Mouse (Mus musculus): ENCODE results near the gene Csrnp1. TPM values are rescaled to one million over a fixed set of nuclear protein-coding genes. Genes with fewer than 3 reads are reported as not detected.

Gene Csrnp1
- total RNA-seq, 2 experiments from 2014 or later = 1.9 to 2.5 TPM

- no peak for DNase-seq
- intact Hi-C loops (cut with DNase I; ENCODE audit: low total_unique reads) = no loop called here
Measured at GRCm38 (mm10) chr9:119923462-119923861, 61.0 kb downstream of the Csrnp1 start.

Other genes starting within 250 kb of the Csrnp1 start
- gene Scn11a, start 159.2 kb downstream of the Csrnp1 start, total RNA-seq (2021) = not detected
- gene Wdr48, start 89.8 kb downstream of the Csrnp1 start, total RNA-seq (2021) = 10 to 100 TPM; 11.2 to 11.4 TPM
- 10 to 100 TPM; 16.9 to 17.7 TPM for gene Gorasp1, start 47.1 kb downstream of the Csrnp1 start, total RNA-seq (2021)
- gene Ttc21a, start 47.1 kb downstream of the Csrnp1 start, total RNA-seq (2021) = not detected
- gene Xirp1, start 38.9 kb upstream of the Csrnp1 start, total RNA-seq (2021) = 100 to 1,000 TPM in 1 of 2 experiments, 10 to 100 TPM in 1; 47.9 to 100 TPM
- 1 to 10 TPM in 1 of 2 experiments, under 1 TPM in 1; 0.91 to 1.9 TPM for gene Cx3cr1, start 85.2 kb upstream of the Csrnp1 start, total RNA-seq (2021)
- gene Ccr8, start 107.5 kb upstream of the Csrnp1 start, total RNA-seq (2021) = not detected
- gene Slc25a38, start 125.7 kb upstream of the Csrnp1 start, total RNA-seq (2021) = 1 to 10 TPM; 9.2 to 9.5 TPM
- gene Rpsa, start 143.0 kb upstream of the Csrnp1 start, total RNA-seq (2021) = 100 to 1,000 TPM; 554 to 604 TPM
- gene Mobp, start 165.0 kb upstream of the Csrnp1 start, total RNA-seq (2021) = under 1 TPM; 0.16 to 0.27 TPM

Measured in gastrocnemius, postnatal 14 days (tissue).